Mouse (Mus musculus): ENCODE measurements around the gene E2f6. TPM values are rescaled to one million over a fixed set of nuclear protein-coding genes. Genes with fewer than 3 reads are reported as not detected.

The E2f6 gene
- polyA plus RNA-seq (2015; fragmentation: Illumina TruSeq; extraction: RNeasy Lipid Tissue Mini Kit (QIAGEN cat#74804); ENCODE audit: low read depth, low replicate concordance), result 41.7 TPM

DNA sequence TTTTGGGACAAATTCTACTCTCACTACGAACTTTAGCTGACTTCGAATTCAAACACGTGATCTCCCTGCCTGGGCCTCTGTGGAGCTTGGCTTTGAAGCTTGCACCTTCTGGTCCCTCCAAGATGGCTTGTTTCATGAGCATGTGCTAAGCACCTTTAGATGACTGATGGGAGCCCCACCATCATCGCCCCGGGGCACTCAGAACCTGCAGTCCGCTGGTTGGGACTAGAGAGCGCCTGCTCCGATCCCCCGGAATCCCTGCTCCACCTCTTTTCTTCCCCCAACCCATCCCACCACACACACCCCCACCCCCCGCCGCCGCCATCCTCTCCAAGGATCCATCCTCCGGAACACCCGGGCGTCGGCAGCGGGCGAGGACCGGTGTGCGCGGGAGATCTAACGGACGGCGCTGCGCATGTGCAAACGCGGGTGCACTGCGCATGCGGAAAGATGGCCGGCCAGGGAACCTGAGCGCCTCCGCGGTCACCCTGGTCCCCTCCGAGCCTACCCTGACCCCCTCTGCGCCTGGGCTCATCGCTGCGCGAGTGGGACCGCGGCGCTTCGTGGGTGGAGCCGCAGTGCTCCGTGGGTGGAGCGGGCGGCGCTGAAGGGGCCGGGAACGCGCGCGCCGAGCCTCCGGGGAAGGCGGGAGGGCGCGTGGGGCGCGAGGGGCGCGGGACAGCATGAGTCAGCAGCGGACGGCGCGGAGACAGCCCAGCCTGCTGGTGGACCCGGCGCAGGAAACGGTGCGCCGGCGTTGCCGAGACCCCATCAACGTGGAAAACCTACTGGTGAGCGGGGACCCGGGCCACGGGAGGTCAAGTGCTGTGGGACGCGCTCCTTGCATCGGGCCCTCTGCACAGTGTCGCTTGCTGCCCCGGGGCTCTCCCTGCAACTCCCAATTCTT lies at the start of gene E2f6:
TSS of gene E2f6 (plus strand) at position 439 of the 907 bp plus-strand sequence.

GRCm38 (mm10) chr12:16800259-16800958 lies 10.4 kb upstream of the E2f6 start, which contains the start of gene Greb1:
TSS of gene Greb1 (minus strand) at chr12:16800886.

Other genes starting within 250 kb of the E2f6 start
- 14.1 TPM for gene Lpin1, start 200.0 kb upstream of the E2f6 start, polyA plus RNA-seq (2015; fragmentation: Illumina TruSeq; extraction: RNeasy Lipid Tissue Mini Kit (QIAGEN cat#74804); ENCODE audit: low read depth, low replicate concordance)
- 146 TPM for gene Ntsr2, start 157.6 kb upstream of the E2f6 start, polyA plus RNA-seq (2015; fragmentation: Illumina TruSeq; extraction: RNeasy Lipid Tissue Mini Kit (QIAGEN cat#74804); ENCODE audit: low read depth, low replicate concordance)
- 1.1 TPM for gene Greb1, start 10.1 kb upstream of the E2f6 start, polyA plus RNA-seq (2015; fragmentation: Illumina TruSeq; extraction: RNeasy Lipid Tissue Mini Kit (QIAGEN cat#74804); ENCODE audit: low read depth, low replicate concordance)
- 74.5 TPM for gene Rock2, start 83.9 kb downstream of the E2f6 start, polyA plus RNA-seq (2015; fragmentation: Illumina TruSeq; extraction: RNeasy Lipid Tissue Mini Kit (QIAGEN cat#74804); ENCODE audit: low read depth, low replicate concordance)
- gene Pqlc3, start 189.4 kb downstream of the E2f6 start, polyA plus RNA-seq (2015; fragmentation: Illumina TruSeq; extraction: RNeasy Lipid Tissue Mini Kit (QIAGEN cat#74804); ENCODE audit: low read depth, low replicate concordance), result 1.4 TPM
- 3.3 TPM for gene 2410004P03Rik, start 200.8 kb downstream of the E2f6 start, polyA plus RNA-seq (2015; fragmentation: Illumina TruSeq; extraction: RNeasy Lipid Tissue Mini Kit (QIAGEN cat#74804); ENCODE audit: low read depth, low replicate concordance)

Measured in brain, adult 10 weeks (tissue).